ENCODE assay signal across 10 mouse cellular contexts in the genomic region with DNA sequence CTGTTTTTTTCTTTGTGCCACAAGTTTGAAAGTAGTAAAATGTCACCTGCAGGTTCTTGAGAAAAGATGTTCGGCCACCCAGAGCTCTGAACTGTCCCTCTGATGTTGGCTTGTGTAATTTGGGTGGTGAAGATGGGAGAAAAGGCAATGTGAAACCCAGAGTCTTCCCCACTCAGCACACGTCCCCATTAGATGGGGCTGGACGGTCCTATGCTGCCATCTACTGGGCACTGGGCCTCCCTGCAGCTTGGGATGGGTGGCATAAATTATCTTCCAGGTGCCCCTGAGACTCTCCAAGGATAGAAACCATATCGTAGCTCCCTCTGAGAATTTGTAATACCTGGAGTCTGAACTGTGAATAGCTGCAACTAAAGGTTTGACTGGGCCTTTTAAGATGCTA. TPM values are rescaled to one million over a fixed set of nuclear protein-coding genes. Genes with fewer than 3 reads are reported as not detected.
DNase-seq lines count a peak whose midpoint lies in the region; TF ChIP-seq lines count a peak whose summit lies in the region.
"Had no signal": no experiment of that assay in that cellular context is flagged by ENCODE, and none has a peak within 500 bp of the region (broad histone marks: within the 10 kb centered on the region; RNA-seq: fewer than 3 reads in every experiment).

No protein-coding gene starts in this region.

- intact Hi-C loops in gastrocnemius, adult 2 months (cut with DNase I): loop anchor here (1.0 to 2.0 kb wide), 3 partner anchors 103 to 403 kb away; no protein-coding TSS in a partner anchor

- peak; percentile 59 to 63 for DNase-seq in urinary bladder, adult 18-20 months (ENCODE audit: low spot score in 2 of 2)
- DNase-seq in urinary bladder, postnatal 10 days (ENCODE audit: low spot score): no peak
- peak; percentile 74 to 81 for DNase-seq in cerebellum, postnatal 36 days
- DNase-seq in gastrocnemius, adult 2 months: peak; percentile 75
- peak; percentile 65 for DNase-seq in kidney, adult 2 months
- peak; percentile 85 for DNase-seq in limb, embryonic 10.5 days (ENCODE audit: low spot score)
- DNase-seq in natural killer cell, adult 2 months (ENCODE audit: low spot score in 2 of 2): peak; percentile 27 to 52
- peak; percentile 70 for DNase-seq in splenic B cell, adult 2 months (ENCODE audit: low read depth, low spot score)

- no peaks in the 10 kb centered on the region for H3K9me3 ChIP-seq in limb, embryonic 10.5 days (replicated peaks)
- H3K9me3 ChIP-seq: embryonic facial prominence, embryonic 12.5 days; neural tube, embryonic 12.5 days had no signal

- WGBS in kidney, adult 2 months: 1% methylated on average over 4 of the region's 4 CpGs
- 7% methylated on average over 4 of the region's 4 CpGs for WGBS in limb, embryonic 10.5 days

- no peak for TF ChIP-seq POLR2A in kidney, adult 2 months (IDR thresholded peaks at IDR 0.05; ENCODE audit: low read depth, low read length)

- H3K4me1 ChIP-seq in kidney, adult 2 months (ENCODE audit: control insufficient read depth, insufficient read depth, low read length): no peaks in the 10 kb centered on the region
- H3K4me1 ChIP-seq in limb, embryonic 10.5 days: no peaks in the 10 kb centered on the region
- H3K4me1 ChIP-seq: embryonic facial prominence, embryonic 12.5 days; neural tube, embryonic 12.5 days had no signal

- no peaks in the 10 kb centered on the region for H3K36me3 ChIP-seq in kidney, adult 2 months (ENCODE audit: control insufficient read depth, insufficient read depth, low read length)
- H3K36me3 ChIP-seq in limb, embryonic 10.5 days: no peaks in the 10 kb centered on the region
- H3K36me3 ChIP-seq in splenic B cell, adult 2 months (ENCODE audit: control insufficient read depth, insufficient read depth, low read length, poor library complexity, severe bottlenecking): no peaks in the 10 kb centered on the region
- H3K36me3 ChIP-seq: embryonic facial prominence, embryonic 12.5 days; neural tube, embryonic 12.5 days had no signal

- no peak overlapping the region for H3K4me3 ChIP-seq in gastrocnemius, adult 2 months
- no peak overlapping the region for H3K4me3 ChIP-seq in kidney, adult 2 months (ENCODE audit: insufficient read depth, low read depth, low read length)
- no peak overlapping the region for H3K4me3 ChIP-seq in limb, embryonic 10.5 days
- H3K4me3 ChIP-seq: embryonic facial prominence, embryonic 12.5 days; neural tube, embryonic 12.5 days had no signal

- no peak overlapping the region for H3K27ac ChIP-seq in gastrocnemius, adult 2 months
- H3K27ac ChIP-seq in kidney, adult 2 months (ENCODE audit: insufficient read depth, low read depth, low read length): no peak overlapping the region
- no peak overlapping the region for H3K27ac ChIP-seq in limb, embryonic 10.5 days
- H3K27ac ChIP-seq: embryonic facial prominence, embryonic 12.5 days; neural tube, embryonic 12.5 days had no signal

- TF ChIP-seq CTCF in gastrocnemius, adult 2 months (IDR thresholded peaks at IDR 0.05): no peak; the same call in 1 of the 2 replicates
- TF ChIP-seq CTCF in kidney, adult 2 months (conservative IDR thresholded peaks at IDR 0.05; ENCODE audit: insufficient read depth, insufficient read length, low read depth, low read length): peak; percentile 100

- no peaks in the 10 kb centered on the region for H3K27me3 ChIP-seq in kidney, adult 2 months (replicated peaks; ENCODE audit: control insufficient read depth, insufficient read depth, low read length)
- no peaks in the 10 kb centered on the region for H3K27me3 ChIP-seq in limb, embryonic 10.5 days (ENCODE audit: low read depth, poor library complexity, severe bottlenecking)
- H3K27me3 ChIP-seq in splenic B cell, adult 2 months (ENCODE audit: control insufficient read depth, insufficient read depth, low read length, poor library complexity, severe bottlenecking): no peaks in the 10 kb centered on the region
- H3K27me3 ChIP-seq: embryonic facial prominence, embryonic 12.5 days; neural tube, embryonic 12.5 days had no signal

RNA-seq across cellular contexts. Expression of gene Pla2g5, which starts 11.8 kb away (rescaled TPM):
- 1 to 10 TPM in 1 of 2 experiments, under 1 TPM in 1; 0.92 to 2.1 TPM for total RNA-seq in gastrocnemius, adult 2 months (2021)
- 63.0 and 66.1 TPM in 2 replicates for polyA plus RNA-seq in kidney, adult 2 months (2012; rRNA removed)
- 0.15 and 0.30 TPM in 2 replicates for polyA plus RNA-seq in limb, embryonic 10.5 days (2016; fragmentation: Nextera tagmentation; extraction: Ambion mirVana)
- polyA plus RNA-seq: neural tube, embryonic 12.5 days had no signal

RNA-seq across cellular contexts. Expression of gene Gm13030, which starts 22.3 kb away (rescaled TPM):
- not detected for total RNA-seq in gastrocnemius, adult 2 months (2021)
- polyA plus RNA-seq in kidney, adult 2 months (2012; rRNA removed): not detected in 2 replicates
- polyA plus RNA-seq in limb, embryonic 10.5 days (2016; fragmentation: Nextera tagmentation; extraction: Ambion mirVana): not detected in 2 replicates
- polyA plus RNA-seq: embryonic facial prominence, embryonic 12.5 days; neural tube, embryonic 12.5 days had no signal

RNA-seq across cellular contexts. Expression of gene Pla2g2e, which starts 26.3 kb away (rescaled TPM):
- not detected for total RNA-seq in gastrocnemius, adult 2 months (2021)
- 0.11 TPM in 1 of 2 replicates, not detected in the other for polyA plus RNA-seq in kidney, adult 2 months (2012; rRNA removed)
- polyA plus RNA-seq in limb, embryonic 10.5 days (2016; fragmentation: Nextera tagmentation; extraction: Ambion mirVana): 0.20 TPM in 1 of 2 replicates, not detected in the other
- polyA plus RNA-seq: embryonic facial prominence, embryonic 12.5 days; neural tube, embryonic 12.5 days had no signal

Comparison
In these comparisons a context has a peak if more than half of its experiments do, and no peak if none do; other contexts are left out.
1. RNA of gene Pla2g5, which starts 11.8 kb away (polyA plus RNA-seq): 63.0 to 66.1 TPM in kidney, adult 2 months; 0.15 to 0.30 TPM in limb, embryonic 10.5 days; every median in the first group is over 10 times any median in the second.